Comparison of ENCODE assay signal across 18 mouse cellular contexts in genomic region chr5:89043846-89044245, GRCm38 (mm10).
A peak's percentile ranks its signal among the peaks of the same experiment; 100 is the strongest.
DNase-seq lines count a peak whose midpoint lies in the region; ATAC-seq lines count a peak whose summit lies in the region.
"Had no signal": no experiment of that assay in that cellular context is flagged by ENCODE, and none has a peak within 500 bp of the region (broad histone marks: within the 10 kb centered on the region; RNA-seq: fewer than 3 reads in every experiment).

No protein-coding gene starts in this region.

- H3K36me3 ChIP-seq in heart, embryonic 13.5 days: peaks cover 7% of the 10 kb centered on the region
- no peaks in the 10 kb centered on the region for H3K36me3 ChIP-seq in lung, embryonic 16.5 days (ENCODE audit: control insufficient read depth, insufficient read depth, low read length)
- no peaks in the 10 kb centered on the region for H3K36me3 ChIP-seq in limb, embryonic 15.5 days
- H3K36me3 ChIP-seq in midbrain, embryonic 14.5 days (ENCODE audit: control insufficient read depth, insufficient read depth, low read length): no peaks in the 10 kb centered on the region
- H3K36me3 ChIP-seq: G1E; hindbrain, embryonic 13.5 days; midbrain, embryonic 12.5 days had no signal

- H3K4me1 ChIP-seq in heart, embryonic 13.5 days: peaks cover 48% of the 10 kb centered on the region
- H3K4me1 ChIP-seq in lung, embryonic 16.5 days (replicated peaks; ENCODE audit: control insufficient read depth, insufficient read depth, low read length): peaks cover 16% of the 10 kb centered on the region
- H3K4me1 ChIP-seq in limb, embryonic 15.5 days: no peaks in the 10 kb centered on the region
- no peaks in the 10 kb centered on the region for H3K4me1 ChIP-seq in midbrain, embryonic 14.5 days (ENCODE audit: control insufficient read depth, insufficient read depth, low read length)
- H3K4me1 ChIP-seq: midbrain, embryonic 12.5 days had no signal

- no peaks in the 10 kb centered on the region for H3K27me3 ChIP-seq in heart, embryonic 13.5 days (replicated peaks)
- no peaks in the 10 kb centered on the region for H3K27me3 ChIP-seq in lung, embryonic 16.5 days (ENCODE audit: control insufficient read depth, insufficient read depth, low read depth, low read length)
- no peaks in the 10 kb centered on the region for H3K27me3 ChIP-seq in limb, embryonic 15.5 days
- H3K27me3 ChIP-seq in midbrain, embryonic 14.5 days (ENCODE audit: control insufficient read depth, insufficient read depth, low read length): no peaks in the 10 kb centered on the region
- H3K27me3 ChIP-seq: hindbrain, embryonic 13.5 days; midbrain, embryonic 12.5 days had no signal

- intact Hi-C loops in heart, postnatal 36 days (cut with DNase I): loop anchor here (5.0 kb wide), 1 partner anchor 117 kb away; no protein-coding TSS in a partner anchor

- H3K27ac ChIP-seq in heart, embryonic 13.5 days (replicated peaks): peak overlapping the region; percentile 77
- H3K27ac ChIP-seq in lung, embryonic 16.5 days (ENCODE audit: low read length): peak overlapping the region; percentile 78
- H3K27ac ChIP-seq in limb, embryonic 15.5 days: no peak overlapping the region
- H3K27ac ChIP-seq in midbrain, embryonic 14.5 days (replicated peaks; ENCODE audit: low read depth, low read length): no peak overlapping the region
- H3K27ac ChIP-seq: hindbrain, embryonic 13.5 days; midbrain, embryonic 12.5 days had no signal

- no peak overlapping the region for H3K9ac ChIP-seq in heart, embryonic 13.5 days
- H3K9ac ChIP-seq in lung, embryonic 16.5 days (ENCODE audit: low read length): no peak overlapping the region
- no peak overlapping the region for H3K9ac ChIP-seq in limb, embryonic 15.5 days
- no peak overlapping the region for H3K9ac ChIP-seq in midbrain, embryonic 14.5 days (replicated peaks; ENCODE audit: low read length)
- H3K9ac ChIP-seq: hindbrain, embryonic 13.5 days; midbrain, embryonic 12.5 days had no signal

- no peak overlapping the region for H3K4me3 ChIP-seq in heart, embryonic 13.5 days
- no peak overlapping the region for H3K4me3 ChIP-seq in lung, embryonic 16.5 days (ENCODE audit: low read length)
- no peak overlapping the region for H3K4me3 ChIP-seq in limb, embryonic 15.5 days
- H3K4me3 ChIP-seq in midbrain, embryonic 14.5 days (replicated peaks; ENCODE audit: low read depth, low read length): no peak overlapping the region
- H3K4me3 ChIP-seq: hindbrain, embryonic 13.5 days; midbrain, embryonic 12.5 days; myocyte had no signal

- peak overlapping the region; percentile 10; the same call in 1 of the 2 replicates for H3K4me2 ChIP-seq in heart, embryonic 13.5 days
- no peak overlapping the region for H3K4me2 ChIP-seq in lung, embryonic 16.5 days (ENCODE audit: low read depth, low read length)
- no peak overlapping the region for H3K4me2 ChIP-seq in limb, embryonic 15.5 days
- no peak overlapping the region for H3K4me2 ChIP-seq in midbrain, embryonic 14.5 days (ENCODE audit: low read length)
- H3K4me2 ChIP-seq: hindbrain, embryonic 13.5 days; midbrain, embryonic 12.5 days had no signal

- H3K9me3 ChIP-seq in heart, embryonic 13.5 days: no peaks in the 10 kb centered on the region
- H3K9me3 ChIP-seq in lung, embryonic 16.5 days (ENCODE audit: control insufficient read depth, low read length): no peaks in the 10 kb centered on the region
- no peaks in the 10 kb centered on the region for H3K9me3 ChIP-seq in limb, embryonic 15.5 days
- H3K9me3 ChIP-seq in midbrain, embryonic 14.5 days (ENCODE audit: control insufficient read depth, low read length): no peaks in the 10 kb centered on the region
- H3K9me3 ChIP-seq: hindbrain, embryonic 13.5 days; midbrain, embryonic 12.5 days had no signal

- 14% methylated on average over 5 of the region's 5 CpGs for WGBS in heart, embryonic 13.5 days
- 15% methylated on average over 5 of the region's 5 CpGs for WGBS in lung, embryonic 16.5 days
- 23% methylated on average over 5 of the region's 5 CpGs for WGBS in limb, embryonic 15.5 days
- 77% methylated on average over 5 of the region's 5 CpGs for WGBS in midbrain, embryonic 14.5 days

- no peak; the same call in 1 of the 2 replicates for ATAC-seq in heart, embryonic 13.5 days (ENCODE audit: extremely low read depth, insufficient number of reproducible peaks, low FRiP score, low TSS enrichment)
- ATAC-seq in lung, embryonic 16.5 days (ENCODE audit: low read depth): peak; percentile 93
- ATAC-seq in limb, embryonic 15.5 days (ENCODE audit: insufficient number of reproducible peaks, low FRiP score, low TSS enrichment, low read depth): peak; percentile 56
- no peak for ATAC-seq in midbrain, embryonic 14.5 days (ENCODE audit: low FRiP score, low TSS enrichment)
- ATAC-seq: intestine, postnatal 0 days had no signal

- DNase-seq in heart, postnatal 36 days: no peak
- no peak for DNase-seq in lung, postnatal 14 days
- DNase-seq in forelimb bud, embryonic 11.5 days (ENCODE audit: low read depth, low spot score): peak; percentile 43
- no peak for DNase-seq in midbrain, embryonic 14.5 days
- DNase-seq: adrenal gland, adult 8-10 months; cerebellum, adult 2 months; heart, adult 18-20 months; kidney, postnatal 10 days; spleen, adult 18-20 months; thymus, postnatal 14 days had no signal

Comparison
In these comparisons a context has a peak if more than half of its experiments do, and no peak if none do; other contexts are left out.
1. ATAC-seq: peak in lung, embryonic 16.5 days (single experiment) and limb, embryonic 15.5 days (single experiment); none in heart, embryonic 13.5 days (single experiment) and midbrain, embryonic 14.5 days (single experiment).
2. H3K27ac ChIP-seq: peak in heart, embryonic 13.5 days (single experiment) and lung, embryonic 16.5 days (single experiment); none in limb, embryonic 15.5 days (single experiment) and midbrain, embryonic 14.5 days (single experiment).